Mouse (Mus musculus) cerebellum, adult 9-11 months (tissue): Measurements from ENCODE around the gene B830017H08Rik.

Experiments used
- DNase-seq: peaks from one replicate; pipeline ENCODE4 v3.0.0; 2022

The B830017H08Rik gene

GRCm38 (mm10) chr16:17832821-17833220 lies at the start of gene B830017H08Rik:
TSS of gene B830017H08Rik (plus strand) at chr16:17833121.
- no peak for DNase-seq

- no peak for DNase-seq
These were observed 47.6 kb upstream of the B830017H08Rik start for GRCm38 (mm10) chr16:17785337-17785736.

GRCm38 (mm10) chr16:17792728-17793127 lies 40.2 kb upstream of the B830017H08Rik start:
- no peak for DNase-seq

- DNase-seq, result no peak
These were observed 38.9 kb upstream of the B830017H08Rik start for GRCm38 (mm10) chr16:17794047-17794446.

GRCm38 (mm10) chr16:17795643-17796042 lies 37.3 kb upstream of the B830017H08Rik start:
- no peak for DNase-seq

GRCm38 (mm10) chr16:17796519-17796918 lies 36.4 kb upstream of the B830017H08Rik start:
- DNase-seq, result no peak

GRCm38 (mm10) chr16:17796971-17797811 lies 35.7 kb upstream of the B830017H08Rik start, which contains the start of gene Scarf2:
TSS of gene Scarf2 (plus strand) at chr16:17797282.
- DNase-seq, result no peak

- DNase-seq, result no peak
These were observed 35.1 kb upstream of the B830017H08Rik start for GRCm38 (mm10) chr16:17797812-17798311.

GRCm38 (mm10) chr16:17798321-17799180 lies 34.4 kb upstream of the B830017H08Rik start:
- DNase-seq, result no peak

- DNase-seq, result no peak
These were observed 33.3 kb upstream of the B830017H08Rik start for GRCm38 (mm10) chr16:17799584-17799983.

GRCm38 (mm10) chr16:17801777-17802455 lies 31.0 kb upstream of the B830017H08Rik start:
- no peak for DNase-seq

GRCm38 (mm10) chr16:17802456-17802838 lies 30.5 kb upstream of the B830017H08Rik start:
- no peak for DNase-seq

GRCm38 (mm10) chr16:17802839-17803674 lies 29.9 kb upstream of the B830017H08Rik start:
- no peak for DNase-seq

GRCm38 (mm10) chr16:17803675-17804448 lies 29.1 kb upstream of the B830017H08Rik start:
- no peak for DNase-seq

GRCm38 (mm10) chr16:17804449-17804912 lies 28.4 kb upstream of the B830017H08Rik start:
- peak; percentile 40 for DNase-seq

- DNase-seq, result no peak
These were observed 27.9 kb upstream of the B830017H08Rik start for GRCm38 (mm10) chr16:17804982-17805381.

- DNase-seq, result no peak
These were observed 26.2 kb upstream of the B830017H08Rik start for GRCm38 (mm10) chr16:17806581-17807191.

- peak; percentile 87 for DNase-seq
These were observed 25.5 kb upstream of the B830017H08Rik start for GRCm38 (mm10) chr16:17807192-17808009.

- DNase-seq, result no peak
These were observed 23.8 kb upstream of the B830017H08Rik start for GRCm38 (mm10) chr16:17809125-17809524.
